Mouse (Mus musculus) heart, embryonic 10.5 days (tissue): Measurements from ENCODE around the gene Mapk13. TPM values are rescaled to one million over a fixed set of nuclear protein-coding genes. Genes with fewer than 3 reads are reported as not detected.
"Not testable (repeated sequence)": the region's sequence is repeated elsewhere in the genome, so short reads cannot be mapped to it uniquely, and the experiment has no call there.

ENCODE experiments used
- DNase-seq: peaks from one replicate; pipeline ENCODE4 v3.0.0-alpha.2; 2017; ENCODE audit warnings: low spot score
- H3K27ac ChIP-seq: fragments of 300-500 bp; sonication (generic); 2 replicates; pipeline ENCODE4 v1.5.1; 2016; ENCODE audit warnings: mild to moderate bottlenecking
- H3K27me3 ChIP-seq: fragments of 300-500 bp; sonication (generic); 2 replicates; pipeline ENCODE4 v1.6.1; 2016; ENCODE audit warnings: mild to moderate bottlenecking; ENCODE audit not compliant: poor library complexity, insufficient read depth, severe bottlenecking
- H3K36me3 ChIP-seq: fragments of 300-500 bp; sonication (generic); 2 replicates; pipeline ENCODE4 v1.6.1; 2016; ENCODE audit warnings: mild to moderate bottlenecking, moderate library complexity
- H3K4me1 ChIP-seq: fragments of 300-500 bp; sonication (generic); 2 replicates; pipeline ENCODE4 v1.6.1; 2016; ENCODE audit warnings: mild to moderate bottlenecking
- H3K4me3 ChIP-seq: fragments of 300-500 bp; sonication (generic); 2 replicates; pipeline ENCODE4 v1.5.1; 2016; ENCODE audit warnings: mild to moderate bottlenecking, moderate library complexity
- H3K9me3 ChIP-seq: fragments of 300-500 bp; sonication (generic); 2 replicates; pipeline ENCODE4 v1.6.1; 2016; ENCODE audit warnings: mild to moderate bottlenecking, moderate library complexity
- WGBS: fragments of 180-500 bp; shearing (Covaris S2); methylation state at CpG from one replicate; pipeline ENCODE4 v1.1.7; 2016; 5-methylcytosine and 5-hydroxymethylcytosine counted together
- polyA plus RNA-seq: library from polyadenylated mRNA; unstranded; fragments of >200 nt; fragmentation: Nextera tagmentation; extraction: Ambion mirVana; gene quantifications from 2 replicates; pipeline ENCODE4 v1.2.1, GENCODE M21; 2016

Mapk13 gene
- polyA plus RNA-seq, 1 experiment from 2014 or later, result 13.6 TPM

DNA sequence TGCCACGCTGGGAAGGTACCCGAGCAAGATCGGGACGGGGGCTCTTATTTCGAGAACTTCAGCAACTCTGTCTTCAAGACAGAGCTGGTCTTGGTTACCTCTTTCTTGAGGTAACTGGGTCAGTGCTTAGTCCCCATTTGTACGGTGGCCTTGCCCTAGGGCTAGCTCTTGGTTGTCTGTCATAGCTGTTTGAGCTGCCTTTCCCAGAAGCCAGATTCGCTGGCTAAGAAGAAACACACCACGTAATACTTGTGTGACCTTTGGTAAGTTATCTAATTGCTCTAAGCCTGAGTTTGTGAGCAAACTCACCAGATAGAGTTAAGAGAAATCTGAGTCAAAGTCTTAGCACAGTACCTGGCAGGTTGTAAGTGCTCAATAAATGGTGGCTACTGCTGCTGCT lies 39.6 kb downstream of the Mapk13 start:
- Histone ChIP-seq H3K4me3 (no peak overlapping the region; the same call in 1 of the 2 replicates), H3K9me3 (no peaks in the 10 kb centered on the region), H3K27me3 (no peaks in the 10 kb centered on the region), H3K36me3 (peaks cover 80% of the 10 kb centered on the region), H3K27ac (peak overlapping the region; percentile 56; the same call in 1 of the 2 replicates), H3K4me1 (peaks cover 19% of the 10 kb centered on the region)
- DNase-seq, result no peak
- 94% methylated on average over 8 of the region's 8 CpGs for WGBS

DNA sequence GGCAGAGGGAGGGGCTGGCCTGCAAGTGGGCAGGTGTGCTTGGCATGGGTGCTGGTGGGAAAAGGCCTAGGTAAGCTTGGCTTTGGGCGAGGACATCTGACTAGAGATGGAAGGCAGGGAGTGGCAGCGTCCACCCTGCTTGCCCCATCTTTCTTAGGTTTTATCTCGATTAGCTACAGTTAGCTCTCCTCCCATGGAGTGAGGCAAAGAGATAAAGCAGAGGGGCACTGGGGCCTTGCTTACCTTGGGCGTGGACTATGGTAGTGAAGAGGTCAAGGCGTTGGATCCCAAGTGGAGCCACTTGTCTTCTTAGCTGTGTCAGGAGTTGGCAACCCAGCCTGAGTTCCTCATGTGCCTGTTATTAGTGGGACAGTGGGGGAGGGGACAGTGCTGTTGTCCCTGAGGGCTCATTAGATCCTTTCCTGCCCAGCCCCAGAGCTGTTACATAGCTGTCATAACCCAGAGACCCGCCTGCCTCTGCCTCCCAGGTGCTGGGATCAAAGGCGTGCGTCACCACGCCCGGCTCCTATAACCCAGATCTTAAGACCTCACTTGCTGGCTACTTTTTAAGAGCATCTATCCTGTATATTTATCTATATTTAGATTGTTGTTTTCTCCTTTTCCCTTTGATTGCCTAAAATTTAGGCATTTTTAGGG lies 40.2 kb downstream of the Mapk13 start:
- WGBS, result 80% methylated on average over 10 of the region's 10 CpGs
- Histone ChIP-seq H3K27me3 (no peaks in the 10 kb centered on the region), H3K9me3 (no peaks in the 10 kb centered on the region), H3K4me3 (no peak overlapping the region; the same call in 1 of the 2 replicates), H3K4me1 (peaks cover 20% of the 10 kb centered on the region), H3K36me3 (peaks cover 86% of the 10 kb centered on the region), H3K27ac (peak overlapping the region; percentile 56; the same call in 1 of the 2 replicates)
- DNase-seq, result no peak

GRCm38 (mm10) chr17:28812345-28812744 lies 43.2 kb downstream of the Mapk13 start:
- H3K9me3 ChIP-seq, result no peaks in the 10 kb centered on the region
- H3K27me3 ChIP-seq, result no peaks in the 10 kb centered on the region
- 86% methylated on average over 10 of the region's 10 CpGs for WGBS
- H3K4me3 ChIP-seq, result no peak overlapping the region
- H3K36me3 ChIP-seq, result peaks cover 94% of the 10 kb centered on the region
- H3K4me1 ChIP-seq, result peaks cover 42% of the 10 kb centered on the region
- H3K27ac ChIP-seq, result no peak overlapping the region; the same call in 1 of the 2 replicates
- no peak for DNase-seq

DNA sequence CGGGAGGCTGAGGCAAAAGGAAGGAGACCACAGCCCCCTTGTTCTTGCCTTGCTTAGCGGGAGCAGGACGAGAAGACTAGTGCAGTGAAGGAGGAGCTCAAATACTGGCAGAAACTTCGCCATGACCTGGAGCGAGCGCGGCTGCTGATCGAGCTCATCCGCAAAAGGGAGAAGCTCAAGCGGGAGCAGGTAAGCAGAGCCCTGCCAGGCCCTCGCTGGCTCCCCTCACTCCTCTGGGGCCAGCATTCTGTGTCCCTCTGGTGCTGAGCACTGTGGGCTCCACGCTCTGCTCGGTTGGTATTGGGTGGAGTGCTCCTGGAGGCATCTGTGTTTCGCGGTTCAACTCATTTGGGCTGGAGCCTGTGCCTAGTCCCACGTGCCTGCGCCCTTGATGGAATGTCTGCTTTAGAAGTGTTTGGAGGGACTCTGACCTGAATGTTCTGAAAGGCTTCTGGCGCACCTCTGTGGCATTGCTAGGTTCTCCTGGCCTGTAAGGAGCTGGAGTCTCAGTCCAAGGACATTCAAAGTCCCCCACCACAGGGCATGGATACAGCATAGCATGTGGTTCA lies 45.5 kb downstream of the Mapk13 start:
- Histone ChIP-seq H3K4me1 (peaks cover 32% of the 10 kb centered on the region), H3K36me3 (peaks cover 95% of the 10 kb centered on the region), H3K4me3 (no peak overlapping the region), H3K9me3 (no peaks in the 10 kb centered on the region), H3K27ac (peak overlapping the region; percentile 75), H3K27me3 (no peaks in the 10 kb centered on the region)
- peak; percentile 75 for DNase-seq
- 87% methylated on average over 18 of the region's 18 CpGs for WGBS

- Histone ChIP-seq H3K27ac (peak overlapping the region; percentile 75), H3K27me3 (no peaks in the 10 kb centered on the region), H3K4me3 (no peak overlapping the region), H3K4me1 (peaks cover 24% of the 10 kb centered on the region), H3K9me3 (no peaks in the 10 kb centered on the region), H3K36me3 (peaks cover 94% of the 10 kb centered on the region)
- peak; percentile 76 for DNase-seq
- 45% methylated on average over 10 of the region's 10 CpGs for WGBS
Measured at GRCm38 (mm10) chr17:28815384-28816004, 46.4 kb downstream of the Mapk13 start.

DNA sequence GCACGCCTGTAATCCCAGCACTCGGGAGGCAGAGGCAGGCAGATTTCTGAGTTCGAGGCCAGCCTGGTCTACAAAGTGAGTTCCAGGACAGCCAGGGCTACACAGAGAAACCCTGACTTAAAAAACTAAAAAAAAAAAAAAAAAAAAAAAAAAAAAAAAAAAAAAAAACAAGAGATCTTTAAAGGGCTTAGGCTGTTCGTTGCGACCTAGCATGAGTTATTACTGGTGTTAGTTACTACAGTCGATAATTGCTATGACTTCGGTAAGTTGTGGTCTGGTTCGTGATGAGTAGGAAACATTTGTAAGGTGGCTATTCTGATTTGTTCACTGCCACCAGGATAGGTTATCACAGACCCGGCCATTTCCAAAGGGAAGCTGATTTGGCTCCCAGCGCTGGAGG lies 47.2 kb downstream of the Mapk13 start:
- H3K4me3 ChIP-seq, H3K27me3 ChIP-seq, H3K9me3 ChIP-seq, DNase-seq: not testable (repeated sequence)
- H3K36me3 ChIP-seq, result peaks cover 94% of the 10 kb centered on the region
- 91% methylated on average over 10 of the region's 10 CpGs for WGBS
- 0 out of 2 replicates have a peak overlapping the region, but pooled peaks have one; percentile 57 for H3K27ac ChIP-seq
- H3K4me1 ChIP-seq, result peaks cover 24% of the 10 kb centered on the region

DNA sequence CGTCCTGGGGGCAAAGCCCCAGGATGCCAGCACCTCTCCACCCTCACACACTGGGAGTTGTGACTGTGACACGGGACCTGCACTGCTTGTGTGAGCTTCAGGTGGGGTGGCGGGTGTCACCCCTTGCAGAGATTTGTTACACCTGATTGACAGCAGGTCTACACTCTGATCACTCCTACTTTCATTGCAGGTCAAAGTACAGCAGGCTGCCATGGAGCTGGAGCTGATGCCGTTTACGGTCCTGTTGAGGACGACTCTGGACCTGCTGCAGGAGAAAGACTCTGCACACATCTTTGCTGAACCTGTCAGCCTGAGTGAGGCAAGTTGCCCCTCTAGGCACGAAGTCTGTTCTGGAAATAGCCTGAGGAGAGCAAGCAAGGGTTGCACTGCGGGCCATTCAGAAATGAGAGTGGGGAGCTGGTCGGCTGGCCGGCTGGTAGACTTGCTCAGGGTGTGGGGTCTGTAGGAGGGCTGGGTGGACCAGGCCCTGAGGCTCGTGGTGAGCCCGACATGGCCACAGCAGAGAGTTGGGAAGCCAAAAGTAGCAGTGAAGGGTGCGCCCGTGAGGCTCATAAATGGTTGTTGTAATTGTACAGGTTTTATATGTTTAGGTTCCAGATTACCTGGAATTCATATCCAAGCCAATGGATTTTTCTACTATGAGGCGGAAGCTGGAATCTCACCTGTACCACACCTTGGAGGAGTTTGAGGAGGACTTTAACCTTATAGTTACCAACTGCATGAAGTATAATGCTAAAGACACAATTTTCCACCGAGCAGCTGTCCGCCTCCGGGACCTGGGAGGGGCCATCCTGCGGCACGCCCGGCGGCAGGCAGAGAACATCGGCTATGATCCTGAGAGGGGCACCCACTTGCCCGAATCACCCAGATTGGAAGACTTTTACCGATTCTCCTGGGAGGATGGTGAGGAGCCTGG lies 48.0 kb downstream of the Mapk13 start:
- 94% methylated on average over 25 of the region's 25 CpGs for WGBS
- no peaks in the 10 kb centered on the region for H3K27me3 ChIP-seq
- H3K4me1 ChIP-seq, result peaks cover 25% of the 10 kb centered on the region
- 0 out of 2 replicates have a peak overlapping the region, but pooled peaks have one; percentile 57 for H3K27ac ChIP-seq
- no peak overlapping the region for H3K4me3 ChIP-seq
- DNase-seq, result no peak
- no peaks in the 10 kb centered on the region for H3K9me3 ChIP-seq
- peaks cover 96% of the 10 kb centered on the region for H3K36me3 ChIP-seq

DNA sequence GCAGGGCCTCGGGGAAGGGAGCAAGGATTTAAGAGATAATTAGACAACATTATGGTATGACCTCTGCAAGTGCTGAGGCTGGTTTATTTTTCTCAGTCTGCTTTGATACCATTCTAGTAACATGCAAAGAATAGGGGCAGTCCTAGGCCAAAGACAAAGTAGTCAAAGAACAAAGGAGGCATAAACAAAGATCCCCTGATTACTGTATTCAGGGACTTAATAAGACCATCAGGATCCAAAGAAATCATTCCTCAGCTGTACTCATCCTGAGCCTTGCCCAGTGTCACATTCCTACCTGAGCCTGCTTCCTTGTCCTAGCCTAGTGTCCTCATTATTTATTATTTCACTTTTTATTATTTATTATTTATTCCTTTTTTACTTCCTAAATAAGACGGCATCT lies 51.1 kb downstream of the Mapk13 start:
- Histone ChIP-seq H3K4me3 (no peak overlapping the region), H3K27ac (no peak overlapping the region), H3K9me3 (no peaks in the 10 kb centered on the region), H3K27me3 (no peaks in the 10 kb centered on the region), H3K4me1 (peaks cover 27% of the 10 kb centered on the region), H3K36me3 (peaks cover 96% of the 10 kb centered on the region)
- 82% methylated on average over 2 of the region's 2 CpGs for WGBS
- DNase-seq, result no peak

DNA sequence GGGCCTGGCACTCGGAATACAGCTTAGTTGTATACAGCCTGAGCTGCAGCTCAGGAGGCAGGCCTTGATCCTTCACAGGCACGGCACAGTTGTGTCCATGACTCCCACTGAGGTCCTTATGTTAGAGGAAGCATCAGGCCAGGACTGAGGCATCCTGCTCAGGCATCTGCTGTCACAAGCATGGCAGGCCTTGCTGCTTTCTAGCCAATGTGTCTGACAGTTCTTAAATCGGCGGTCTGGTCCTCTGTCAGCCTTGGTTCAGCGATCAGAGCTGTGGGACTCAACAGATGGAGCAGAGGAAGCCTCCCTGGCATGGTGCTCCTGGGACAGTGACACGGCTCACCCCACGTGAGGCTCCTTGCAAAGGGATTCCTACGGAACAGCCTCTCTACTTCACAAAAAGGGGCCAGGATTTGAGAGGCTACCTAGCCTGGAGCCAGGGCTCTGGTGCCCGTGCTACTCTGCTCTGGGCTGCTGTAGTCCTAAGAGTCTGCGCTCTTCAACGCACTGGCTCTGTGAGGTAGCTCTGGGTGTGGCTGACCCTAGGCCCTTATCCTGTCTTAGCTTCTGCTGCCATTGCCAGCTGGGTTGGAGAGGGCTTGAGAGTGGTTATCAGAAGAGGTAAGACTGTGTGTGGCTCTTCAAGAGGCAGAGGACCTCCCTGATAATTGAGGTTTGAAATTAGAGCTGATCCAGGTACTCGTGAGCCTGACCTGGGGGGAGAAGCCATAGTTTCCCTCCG lies 54.1 kb downstream of the Mapk13 start:
- Histone ChIP-seq H3K27me3 (no peaks in the 10 kb centered on the region), H3K4me3 (no peak overlapping the region), H3K36me3 (peaks cover 97% of the 10 kb centered on the region), H3K4me1 (peaks cover 22% of the 10 kb centered on the region), H3K9me3 (no peaks in the 10 kb centered on the region), H3K27ac (peak overlapping the region; percentile 75)
- WGBS, result 82% methylated on average over 13 of the region's 13 CpGs
- DNase-seq, result peak; percentile 93

DNA sequence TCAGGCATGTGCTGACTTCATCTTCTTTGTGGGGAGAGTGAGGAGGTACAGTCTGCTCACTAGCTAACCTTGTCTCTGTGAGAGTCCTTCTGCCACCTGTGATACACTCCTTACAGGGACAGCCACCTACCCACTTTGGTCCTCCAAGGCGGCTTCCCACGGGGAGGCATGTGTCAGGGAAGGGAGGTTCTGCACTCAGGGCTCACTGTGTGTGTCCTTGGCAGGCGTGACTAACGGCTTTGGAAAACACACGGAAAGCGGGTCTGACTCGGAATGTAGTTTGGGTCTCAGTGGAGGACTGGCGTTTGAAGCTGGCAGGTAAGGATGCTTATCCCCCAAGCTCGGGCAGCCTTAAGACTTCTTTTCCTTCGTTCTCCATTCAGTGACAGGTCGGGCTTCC lies 54.7 kb downstream of the Mapk13 start:
- Histone ChIP-seq H3K36me3 (peaks cover 97% of the 10 kb centered on the region), H3K4me3 (no peak overlapping the region), H3K27me3 (no peaks in the 10 kb centered on the region), H3K27ac (peak overlapping the region; percentile 75), H3K9me3 (no peaks in the 10 kb centered on the region), H3K4me1 (peaks cover 23% of the 10 kb centered on the region)
- WGBS, result 85% methylated on average over 11 of the region's 11 CpGs
- no peak for DNase-seq

DNA sequence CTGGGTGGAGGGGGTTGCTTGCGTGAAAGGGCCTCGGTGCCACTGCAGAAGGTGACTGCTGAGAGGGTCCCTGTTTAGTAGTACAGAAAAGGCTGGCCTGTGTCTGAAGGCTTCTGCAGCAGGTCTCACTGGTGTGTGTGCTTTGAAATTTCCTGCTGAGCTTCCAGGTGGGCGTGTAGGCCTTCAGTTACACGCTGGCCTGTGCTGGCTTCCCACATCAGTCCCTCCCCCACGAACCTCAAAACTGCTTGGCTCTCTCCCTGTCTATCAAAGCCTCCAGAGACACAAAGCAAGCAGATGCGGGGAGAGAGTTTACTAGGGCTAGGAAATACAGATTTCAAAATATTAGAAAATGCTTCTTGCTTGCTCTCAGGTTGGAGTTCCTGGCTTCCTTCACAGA lies 55.8 kb downstream of the Mapk13 start:
- H3K4me3 ChIP-seq, result no peak overlapping the region
- H3K9me3 ChIP-seq, result no peaks in the 10 kb centered on the region
- H3K27ac ChIP-seq, result peak overlapping the region; percentile 75; the same call in 1 of the 2 replicates
- H3K27me3 ChIP-seq, result no peaks in the 10 kb centered on the region
- 80% methylated on average over 6 of the region's 6 CpGs for WGBS
- peaks cover 96% of the 10 kb centered on the region for H3K36me3 ChIP-seq
- peaks cover 30% of the 10 kb centered on the region for H3K4me1 ChIP-seq
- DNase-seq, result no peak
